Mouse (Mus musculus) neural tube, embryonic 14.5 days (tissue): Measurements from ENCODE around the gene Emsy. TPM values are rescaled to one million over a fixed set of nuclear protein-coding genes. Genes with fewer than 3 reads are reported as not detected.

Experiments
- ATAC-seq: fragments of 200-750 bp; cut with Nextera tagmentation; 2 replicates; pipeline ENCODE4 v1.8.0; 2017; ENCODE audit warnings: low read depth, mild to moderate bottlenecking, moderate TSS enrichment, moderate library complexity
- H3K27ac ChIP-seq: fragments of 300-500 bp; sonication (generic); 2 replicates; pipeline ENCODE4 v1.5.1; 2014; ENCODE audit warnings: low read depth, mild to moderate bottlenecking, control low read depth, low read length, moderate library complexity, mixed read lengths
- H3K27me3 ChIP-seq: fragments of 300-500 bp; sonication (generic); 2 replicates; pipeline ENCODE4 v1.6.1; 2014; ENCODE audit warnings: low read length; ENCODE audit not compliant: control insufficient read depth, insufficient read depth
- H3K36me3 ChIP-seq: fragments of 300-500 bp; sonication (generic); 2 replicates; pipeline ENCODE4 v1.6.1; 2014; ENCODE audit warnings: low read length, mixed read lengths; ENCODE audit not compliant: control insufficient read depth, insufficient read depth
- H3K4me1 ChIP-seq: fragments of 300-500 bp; sonication (generic); 2 replicates; pipeline ENCODE4 v1.6.1; 2014; ENCODE audit warnings: low read length; ENCODE audit not compliant: control insufficient read depth, insufficient read depth
- H3K4me2 ChIP-seq: fragments of 300-500 bp; sonication (generic); 2 replicates; pipeline ENCODE4 v1.6.1; 2014; ENCODE audit warnings: mild to moderate bottlenecking, low read depth, low read length, control low read depth
- H3K4me3 ChIP-seq: fragments of 300-500 bp; sonication (generic); 2 replicates; pipeline ENCODE4 v1.5.1; 2014; ENCODE audit warnings: low read depth, low read length, control low read depth, mixed read lengths
- H3K9ac ChIP-seq: fragments of 300-500 bp; sonication (generic); replicated peaks from 2 replicates; pipeline ENCODE4 v1.6.1; 2014; ENCODE audit warnings: low read depth, mild to moderate bottlenecking, control low read depth, low read length, mixed read lengths
- H3K9me3 ChIP-seq: fragments of 300-500 bp; sonication (generic); 2 replicates; pipeline ENCODE4 v1.6.1; 2016; ENCODE audit warnings: low read length; ENCODE audit not compliant: control insufficient read depth
- whole genome bisulfite sequencing: fragments of 180-500 bp; shearing (Covaris S2); extraction: QIAGEN DNeasy Blood & Tissue Kit; methylation state at CpG from one replicate; pipeline ENCODE4 v1.1.7; 2014; 5-methylcytosine and 5-hydroxymethylcytosine counted together
- polyA plus RNA-seq: library from polyadenylated mRNA; unstranded; fragments of >200 nt; fragmentation: Nextera tagmentation; extraction: Ambion mirVana; gene quantifications from 2 replicates; pipeline ENCODE4 v1.2.1, GENCODE M21; 2014

Emsy gene
- polyA plus RNA-seq, 1 experiment from 2014 or later = 50.5 TPM

DNA sequence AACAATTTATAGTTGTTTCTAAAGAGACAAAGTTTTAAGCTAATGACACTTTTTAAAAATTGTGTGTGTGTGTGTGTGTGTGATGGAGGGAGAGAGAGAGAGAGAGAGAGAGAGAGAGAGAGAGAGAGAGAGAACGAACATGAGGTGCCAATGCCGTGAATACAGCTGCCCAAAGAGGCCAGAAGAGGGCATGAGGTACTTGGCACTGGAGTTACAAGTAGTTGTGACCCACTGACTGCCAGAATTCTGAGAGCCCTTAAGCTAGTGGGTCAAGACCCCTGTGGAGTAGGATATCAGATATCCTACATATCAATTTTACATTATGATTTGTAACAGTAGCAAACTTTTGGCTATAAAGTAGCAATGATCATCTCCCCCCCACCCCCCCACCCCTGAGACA is 4.9 kb downstream of the Emsy start:
- 79% methylated on average over 2 of the region's 2 CpGs for WGBS
- Histone ChIP-seq H3K4me2 (no peak overlapping the region), H3K27me3 (no peaks in the 10 kb centered on the region), H3K27ac (no peak overlapping the region), H3K4me1 (peaks cover 8% of the 10 kb centered on the region), H3K9me3 (no peaks in the 10 kb centered on the region), H3K36me3 (peaks cover 12% of the 10 kb centered on the region), H3K4me3 (no peak overlapping the region), H3K9ac (no peak overlapping the region)
- ATAC-seq = no peak

GRCm38 (mm10) chr7:98644238-98644637 is 12.3 kb downstream of the Emsy start:
- no peak overlapping the region for H3K4me2 ChIP-seq
- H3K4me3 ChIP-seq = no peak overlapping the region
- H3K9me3 ChIP-seq = no peaks in the 10 kb centered on the region
- ATAC-seq = no peak
- H3K36me3 ChIP-seq = peaks cover 24% of the 10 kb centered on the region
- 0% methylated on average over 1 of the region's 1 CpGs for WGBS
- no peak overlapping the region for H3K27ac ChIP-seq
- no peaks in the 10 kb centered on the region for H3K27me3 ChIP-seq
- no peaks in the 10 kb centered on the region for H3K4me1 ChIP-seq
- no peak overlapping the region for H3K9ac ChIP-seq

GRCm38 (mm10) chr7:98636607-98637006 is 20.0 kb downstream of the Emsy start:
- peaks cover 13% of the 10 kb centered on the region for H3K36me3 ChIP-seq
- no peak for ATAC-seq
- H3K4me1 ChIP-seq = no peaks in the 10 kb centered on the region
- no peak overlapping the region for H3K4me2 ChIP-seq
- H3K4me3 ChIP-seq = no peak overlapping the region
- no peak overlapping the region for H3K9ac ChIP-seq
- H3K27ac ChIP-seq = no peak overlapping the region
- no peaks in the 10 kb centered on the region for H3K9me3 ChIP-seq
- 90% methylated on average over 2 of the region's 2 CpGs for WGBS
- no peaks in the 10 kb centered on the region for H3K27me3 ChIP-seq

DNA sequence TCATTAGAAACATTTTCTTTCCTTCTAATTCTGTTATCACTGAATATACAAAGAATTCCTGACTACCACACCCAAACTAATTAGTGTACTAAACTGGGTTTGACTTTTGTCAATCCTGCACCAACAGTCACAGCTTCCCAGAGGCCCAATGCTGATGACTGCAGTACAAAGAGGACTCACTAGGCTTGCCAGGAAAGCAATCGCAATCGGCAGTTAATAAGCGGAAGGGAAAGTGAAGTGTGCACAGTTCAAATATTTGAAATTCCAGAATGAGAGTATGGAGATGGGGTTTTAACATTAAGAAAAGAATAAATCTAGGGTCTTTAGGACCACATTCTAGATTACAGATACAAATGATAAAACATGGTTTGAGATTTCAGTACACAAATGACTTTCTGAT is 23.6 kb downstream of the Emsy start:
- Histone ChIP-seq H3K36me3 (peaks cover 22% of the 10 kb centered on the region), H3K4me1 (no peaks in the 10 kb centered on the region), H3K27me3 (no peaks in the 10 kb centered on the region), H3K4me3 (no peak overlapping the region), H3K27ac (no peak overlapping the region), H3K9me3 (no peaks in the 10 kb centered on the region), H3K9ac (no peak overlapping the region), H3K4me2 (no peak overlapping the region)
- ATAC-seq = no peak
- WGBS = 84% methylated on average over 3 of the region's 3 CpGs

DNA sequence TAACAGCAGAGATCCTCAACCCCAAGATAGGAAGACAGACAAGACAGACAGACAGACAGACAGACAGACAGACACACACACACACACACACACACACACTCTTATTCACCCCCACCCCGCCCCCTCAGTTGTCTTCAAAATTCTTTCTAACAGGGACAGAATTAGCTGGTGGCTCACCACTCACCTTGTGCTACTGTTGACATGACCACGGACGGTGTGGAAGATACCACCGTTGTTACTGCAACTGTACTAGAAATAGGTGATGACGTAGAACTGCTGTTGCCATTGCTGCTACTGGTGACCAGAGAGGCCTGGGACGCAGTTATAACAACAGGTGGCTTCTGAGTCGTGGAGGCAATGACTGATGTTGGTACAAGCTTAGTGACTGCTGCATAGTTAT is 26.6 kb downstream of the Emsy start:
- Histone ChIP-seq H3K4me1 (no peaks in the 10 kb centered on the region), H3K4me2 (no peak overlapping the region), H3K36me3 (peaks cover 29% of the 10 kb centered on the region), H3K4me3 (no peak overlapping the region), H3K9me3 (no peaks in the 10 kb centered on the region), H3K27me3 (no peaks in the 10 kb centered on the region), H3K27ac (no peak overlapping the region), H3K9ac (no peak overlapping the region)
- WGBS = 95% methylated on average over 7 of the region's 7 CpGs
- ATAC-seq = no peak

DNA sequence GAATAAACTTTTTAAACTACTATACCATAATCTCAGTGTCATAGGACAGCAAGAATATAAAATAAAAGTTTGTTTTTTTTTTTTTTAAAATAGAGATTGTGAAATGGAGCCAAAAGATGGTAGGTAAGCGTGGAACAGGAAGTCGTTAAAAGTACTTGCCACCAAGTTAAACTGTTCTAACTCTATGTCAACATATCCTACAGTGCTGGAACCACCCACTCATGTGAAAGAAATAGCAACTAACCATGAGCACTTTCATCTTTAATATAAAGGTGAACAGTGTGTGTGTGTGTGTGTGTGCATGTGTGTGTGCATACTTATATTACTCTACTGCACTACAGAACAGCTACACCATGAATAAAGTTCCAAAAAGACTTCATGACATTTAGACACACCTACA is 38.8 kb downstream of the Emsy start:
- H3K27me3 ChIP-seq = no peaks in the 10 kb centered on the region

DNA sequence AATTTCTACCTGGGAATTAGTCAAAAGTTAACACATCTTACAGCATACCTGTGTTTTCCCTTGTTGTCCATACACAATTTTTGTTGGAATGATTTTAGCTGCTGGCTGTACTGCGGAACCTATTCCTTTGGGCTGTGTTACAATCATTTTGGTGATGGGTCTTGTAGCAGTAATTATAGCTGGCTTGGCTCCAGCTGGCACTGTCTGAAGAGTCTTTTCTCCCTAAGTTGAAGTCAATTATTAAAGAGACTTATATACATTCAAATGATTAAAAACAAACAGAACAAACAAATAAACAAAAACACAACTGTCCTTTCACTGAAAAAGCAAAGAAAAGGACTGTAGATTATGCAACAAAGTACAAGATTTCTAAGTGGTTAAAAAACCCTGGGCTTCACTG is 43.6 kb downstream of the Emsy start:
- Histone ChIP-seq H3K4me2 (no peak overlapping the region), H3K36me3 (peaks cover 13% of the 10 kb centered on the region)
- WGBS = 62% methylated on average over 1 of the region's 1 CpGs

More for the DNA sequence above, 38.8 kb downstream of the Emsy start:
- Histone ChIP-seq H3K4me3 (no peak overlapping the region), H3K4me2 (no peak overlapping the region), H3K9me3 (no peaks in the 10 kb centered on the region), H3K36me3 (peaks cover 13% of the 10 kb centered on the region; the same call in 1 of the 2 replicates), H3K9ac (no peak overlapping the region), H3K27ac (no peak overlapping the region), H3K4me1 (no peaks in the 10 kb centered on the region)
- ATAC-seq = no peak
- 89% methylated on average over 2 of the region's 2 CpGs for WGBS

GRCm38 (mm10) chr7:98608520-98608919 is 48.1 kb downstream of the Emsy start:
- Histone ChIP-seq H3K9ac (no peak overlapping the region), H3K36me3 (peaks cover 12% of the 10 kb centered on the region), H3K4me3 (no peak overlapping the region), H3K27ac (no peak overlapping the region), H3K27me3 (no peaks in the 10 kb centered on the region), H3K9me3 (no peaks in the 10 kb centered on the region), H3K4me1 (no peaks in the 10 kb centered on the region), H3K4me2 (no peak overlapping the region)
- no peak for ATAC-seq

More for the DNA sequence above, 43.6 kb downstream of the Emsy start:
- Histone ChIP-seq H3K27me3 (no peaks in the 10 kb centered on the region), H3K27ac (no peak overlapping the region), H3K4me1 (no peaks in the 10 kb centered on the region), H3K4me3 (no peak overlapping the region), H3K9me3 (no peaks in the 10 kb centered on the region), H3K9ac (no peak overlapping the region)
- no peak for ATAC-seq

DNA sequence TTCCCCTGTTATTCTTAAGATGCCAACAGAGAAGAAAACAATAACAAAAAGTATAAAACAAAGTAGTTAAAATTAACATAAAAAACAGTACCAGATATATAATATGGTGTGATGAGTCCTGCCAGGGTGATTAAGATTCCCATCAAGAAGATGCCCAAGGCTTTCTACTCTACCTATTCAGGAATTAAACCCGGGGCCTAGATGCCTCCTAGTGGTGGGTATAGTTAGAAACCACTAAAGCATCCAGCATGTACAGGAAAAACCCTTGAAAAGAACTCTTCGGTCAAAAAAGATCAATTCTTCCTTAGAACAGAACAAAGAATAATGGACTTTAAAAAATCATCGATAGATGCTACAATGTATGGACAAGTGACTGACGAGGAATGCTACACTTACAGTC is 49.4 kb downstream of the Emsy start:
- no peak overlapping the region for H3K27ac ChIP-seq
- no peaks in the 10 kb centered on the region for H3K27me3 ChIP-seq
- H3K4me2 ChIP-seq = no peak overlapping the region
- H3K4me3 ChIP-seq = no peak overlapping the region
- WGBS = 81% methylated on average over 4 of the region's 4 CpGs
- H3K9me3 ChIP-seq = no peaks in the 10 kb centered on the region
- no peaks in the 10 kb centered on the region for H3K4me1 ChIP-seq
- H3K36me3 ChIP-seq = peaks cover 12% of the 10 kb centered on the region
- ATAC-seq = no peak
- H3K9ac ChIP-seq = no peak overlapping the region

GRCm38 (mm10) chr7:98601715-98602114 is 54.9 kb downstream of the Emsy start:
- no peak overlapping the region for H3K27ac ChIP-seq
- no peaks in the 10 kb centered on the region for H3K4me1 ChIP-seq
- peaks cover 9% of the 10 kb centered on the region; the same call in 1 of the 2 replicates for H3K36me3 ChIP-seq
- no peaks in the 10 kb centered on the region for H3K9me3 ChIP-seq
- no peaks in the 10 kb centered on the region for H3K27me3 ChIP-seq
- H3K4me2 ChIP-seq = no peak overlapping the region
- no peak overlapping the region for H3K4me3 ChIP-seq
- no peak overlapping the region for H3K9ac ChIP-seq
- no peak for ATAC-seq
- WGBS = 91% methylated on average over 4 of the region's 4 CpGs
